Mouse (Mus musculus): ENCODE measurements around the gene Nfkbib.

Gene Nfkbib

DNA sequence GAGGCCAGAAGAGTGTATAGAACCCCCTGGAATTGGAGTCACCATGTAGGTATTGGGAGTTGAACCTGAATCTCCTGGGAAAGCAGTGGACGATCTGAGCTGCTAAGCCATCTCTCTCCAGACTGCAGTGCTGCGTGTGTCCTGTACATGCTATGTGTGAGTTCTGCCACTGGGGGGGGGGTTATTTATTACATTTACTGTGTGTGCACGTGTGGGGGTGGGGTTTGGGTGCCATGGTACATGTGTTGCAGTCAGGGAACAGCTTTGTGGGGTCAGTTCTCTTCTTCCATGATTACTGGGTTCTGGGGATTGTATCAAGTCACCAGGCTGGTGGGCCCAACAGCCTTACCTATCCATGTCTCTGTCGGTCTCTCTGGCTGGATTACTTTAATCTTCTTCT lies 39.6 kb upstream of the Nfkbib start:
- POLR2A ChIA-PET: interaction anchor here (0.5 to 19.5 kb wide), 15 partner anchors 7 to 487 kb away, joined by 3 to 391 read pairs (median 4); partner anchors contain the start of genes Ech1 (in 1 of the 4) and Lgals4 (in 1 of the 4)
- CTCF ChIA-PET: interaction anchor here in 2 of 4 experiments (0.6 to 1.3 kb wide), 5 partner anchors 10 to 516 kb away, joined by 3 to 6 read pairs (median 3); partner anchors contain the start of gene Selenov (in 1 of the 2)

DNA sequence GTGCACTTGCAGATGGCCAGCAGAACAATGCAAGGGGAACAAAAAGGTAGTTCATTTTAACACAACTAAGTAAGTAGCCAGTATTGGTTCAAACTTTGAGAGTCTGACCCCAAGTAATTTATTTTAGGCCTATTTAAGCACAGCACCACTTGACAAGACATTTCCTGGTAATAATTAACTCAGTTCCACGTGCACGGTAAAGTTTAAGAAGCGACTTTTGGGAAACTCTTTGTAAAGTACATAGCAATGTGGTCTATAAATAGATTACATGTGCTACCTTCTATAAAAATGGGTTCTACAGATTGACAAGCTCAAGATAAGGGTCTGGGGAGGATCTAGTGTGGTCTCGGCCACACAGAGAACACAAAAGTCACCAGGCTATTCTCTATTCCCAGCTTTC lies 36.4 kb upstream of the Nfkbib start:
- POLR2A ChIA-PET: interaction anchor here (0.6 to 10.2 kb wide), 18 partner anchors 8 to 449 kb away, joined by 3 to 391 read pairs (median 4); partner anchors contain the start of genes Hnrnpl (in 2 of the 4), Ech1 (in 1 of the 4), Eif3k (in 1 of the 4) and Map4k1 (in 1 of the 4)
- CTCF ChIA-PET: interaction anchor here in 2 of 4 experiments (0.5 to 1.6 kb wide), 4 partner anchors 8 to 197 kb away, joined by 5 to 11 read pairs (median 6); no protein-coding TSS in a partner anchor

DNA sequence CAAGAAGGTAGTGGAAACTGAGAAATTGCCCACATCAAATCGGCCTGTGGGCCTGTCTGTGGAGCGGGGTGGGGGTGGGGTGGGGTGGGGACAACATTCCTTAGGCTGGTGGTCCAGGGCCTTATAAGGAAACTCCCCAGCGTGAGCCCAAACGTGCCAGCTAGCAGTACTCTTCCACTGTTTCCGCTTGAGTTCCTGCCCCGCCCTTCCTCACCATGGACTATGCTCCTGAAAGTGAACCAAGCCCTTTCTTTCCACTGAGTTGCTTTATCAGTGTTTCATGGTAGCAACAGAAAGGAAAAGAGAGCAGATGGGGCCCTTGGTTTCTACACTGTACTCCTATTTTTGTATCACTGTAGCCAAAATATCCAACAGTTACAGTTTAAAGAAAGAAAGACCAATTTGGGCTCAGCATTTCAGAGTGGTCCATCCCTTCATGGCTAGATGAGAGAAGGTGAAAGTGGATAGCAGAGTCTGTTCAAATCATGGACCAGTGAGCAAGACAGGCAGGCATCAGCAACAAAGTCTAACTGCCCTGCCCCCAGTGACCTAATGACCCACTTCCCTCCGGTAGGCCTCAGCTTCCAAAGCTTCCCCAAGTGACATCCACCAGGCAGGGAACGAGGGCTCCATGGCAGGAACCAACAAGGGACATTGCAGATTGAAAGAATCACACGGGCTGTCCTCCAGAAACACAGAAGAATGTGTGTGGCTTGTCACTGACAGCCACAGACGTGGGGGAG lies 35.7 kb upstream of the Nfkbib start:
- CTCF ChIA-PET: interaction anchor here in 2 of 4 experiments (0.5 to 2.5 kb wide), 3 partner anchors 11 to 332 kb away, joined by 6 to 14 read pairs (median 11); no protein-coding TSS in a partner anchor
- POLR2A ChIA-PET: interaction anchor here (0.6 to 10.2 kb wide), 23 partner anchors 9 to 424 kb away, joined by 3 to 391 read pairs (median 4); partner anchors contain the start of genes Hnrnpl (in 2 of the 4), Ech1 (in 1 of the 4), Eif3k (in 1 of the 4) and Map4k1 (in 1 of the 4)

DNA sequence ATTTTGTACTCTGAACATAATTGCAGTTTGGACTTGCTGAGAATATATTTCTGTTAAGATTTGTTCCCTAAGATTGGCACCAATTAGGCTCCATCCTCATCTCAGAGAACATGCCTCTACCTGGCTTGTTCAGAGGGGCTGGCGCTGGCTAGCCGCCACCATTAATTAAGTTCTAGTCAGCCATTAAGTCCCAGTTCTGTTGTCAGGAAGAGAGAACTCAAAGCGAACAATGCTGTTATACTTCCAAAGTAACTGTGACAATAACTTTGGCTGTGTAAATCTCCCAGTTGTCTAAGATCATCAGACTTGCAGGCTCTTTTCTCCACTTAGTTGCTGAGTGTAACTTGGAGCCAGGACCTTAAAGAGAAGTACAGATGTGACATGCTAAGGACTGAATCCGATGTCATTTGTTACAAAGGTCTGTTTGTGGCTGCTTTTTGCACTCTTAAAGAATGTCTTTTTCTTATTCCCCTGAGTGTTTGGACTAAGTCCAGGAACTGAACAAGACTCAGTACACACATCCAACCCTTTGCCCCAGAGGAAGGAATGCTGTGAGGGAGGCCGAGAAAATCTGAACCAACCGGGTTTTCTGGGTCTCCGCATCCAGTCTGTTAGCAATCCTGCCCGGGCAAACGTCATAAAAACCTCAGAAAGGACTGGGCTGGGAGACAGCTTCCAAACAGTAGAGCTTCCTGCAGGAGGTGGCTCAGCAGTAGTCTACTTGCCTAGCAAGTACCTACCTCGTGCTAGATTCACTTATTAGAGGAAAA lies 34.8 kb upstream of the Nfkbib start:
- ChIA-PET POLR2A (interaction anchor here (0.6 to 10.2 kb wide), 15 partner anchors 8 to 163 kb away, joined by 3 to 391 read pairs (median 4); partner anchors contain the start of gene Hnrnpl (in 2 of the 4)), CTCF (interaction anchor here in 2 of 4 experiments (0.6 to 2.5 kb wide), 5 partner anchors 8 to 333 kb away, joined by 3 to 14 read pairs (median 6); partner anchors contain the start of genes Mrps12 (in 1 of the 2) and Sars2 (in 1 of the 2))

DNA sequence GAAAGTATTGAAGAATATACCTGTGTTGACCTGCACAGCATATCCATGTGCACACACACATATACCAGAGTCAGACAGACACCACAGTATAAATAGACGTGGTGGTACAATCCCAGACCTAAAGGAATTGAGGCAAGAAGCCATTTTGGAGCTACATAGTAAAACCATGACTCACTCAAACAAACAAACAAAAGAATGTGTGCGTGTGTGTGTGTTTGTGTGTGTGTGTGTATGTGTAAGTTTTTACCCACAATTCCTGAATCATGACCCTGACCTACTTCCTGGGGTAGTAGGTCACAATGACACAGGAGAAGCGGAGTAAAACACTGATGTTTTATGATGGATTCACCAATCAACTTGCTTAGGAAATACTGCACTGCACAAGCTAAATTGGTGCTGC lies 34.1 kb upstream of the Nfkbib start:
- CTCF ChIA-PET: interaction anchor here in 2 of 4 experiments (0.6 to 2.5 kb wide), 4 partner anchors 9 to 60 kb away, joined by 3 to 14 read pairs (median 7); partner anchors contain the start of genes Mrps12 (in 1 of the 2) and Sars2 (in 1 of the 2)
- POLR2A ChIA-PET: interaction anchor here in 3 of 4 experiments (0.6 to 10.2 kb wide), 8 partner anchors 8 to 107 kb away, joined by 3 to 391 read pairs (median 4); partner anchors contain the start of gene Hnrnpl (in 2 of the 3)

DNA sequence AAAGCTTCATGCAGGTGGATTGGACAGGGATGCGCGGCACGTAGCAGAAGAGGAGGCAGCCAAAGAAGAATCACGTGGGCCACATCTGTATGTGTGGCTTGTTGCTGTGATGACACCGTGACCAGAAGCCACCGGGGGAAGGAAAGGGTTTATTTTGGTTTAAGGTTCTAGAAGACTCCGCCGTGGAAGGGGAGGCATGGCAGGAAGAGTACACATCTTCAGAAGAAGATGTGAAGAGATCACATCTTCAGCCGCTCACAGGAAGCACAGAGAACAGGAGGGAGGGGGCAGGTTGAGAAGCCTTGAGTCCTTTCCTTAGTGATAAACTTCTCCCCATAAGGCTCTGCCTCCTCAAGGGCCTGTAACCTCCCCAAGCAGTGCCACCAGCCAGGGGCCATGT lies 32.7 kb upstream of the Nfkbib start:
- CTCF ChIA-PET: interaction anchor here in 2 of 4 experiments (0.6 to 1.5 kb wide), 4 partner anchors 8 to 203 kb away, joined by 3 to 4 read pairs (median 3); partner anchors contain the start of gene Hnrnpl (in 1 of the 2)
- POLR2A ChIA-PET: interaction anchor here in 3 of 4 experiments (0.7 to 10.2 kb wide), 6 partner anchors 12 to 336 kb away, joined by 3 to 391 read pairs (median 12); partner anchors contain the start of genes Hnrnpl (in 2 of the 3) and Ech1 (in 1 of the 3)

DNA sequence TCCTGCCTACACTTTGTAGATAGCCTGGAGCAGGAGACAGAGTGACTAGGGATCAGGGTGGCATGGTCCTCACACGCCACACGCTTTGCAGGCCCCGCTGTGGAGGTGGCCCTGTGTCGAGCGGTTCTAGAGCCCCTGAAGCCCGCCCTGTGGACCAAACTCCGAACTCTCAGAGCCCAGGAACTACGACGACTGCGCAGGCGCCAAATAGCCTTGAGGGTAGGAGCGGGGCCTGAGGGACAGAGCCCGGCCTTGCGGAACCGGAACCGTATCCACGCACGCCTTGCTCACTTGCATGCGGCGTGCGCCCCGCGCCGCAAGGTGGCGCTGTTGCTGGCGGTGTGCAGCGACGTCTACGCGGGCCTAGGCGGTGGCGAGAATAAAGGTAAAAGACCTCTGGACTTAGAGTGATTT lies 29.3 kb upstream of the Nfkbib start:
- ChIA-PET CTCF (interaction anchor here (0.6 to 2.2 kb wide), 26 partner anchors 8 to 506 kb away, joined by 3 to 25 read pairs (median 4); partner anchors contain the start of genes Capn12 (in 1 of the 4), Hnrnpl (in 1 of the 4), Lgals4 (in 1 of the 4) and Selenov (in 1 of the 4)), POLR2A (interaction anchor here (0.6 to 10.2 kb wide), 27 partner anchors 11 to 593 kb away, joined by 3 to 391 read pairs (median 4); partner anchors contain the start of genes Hnrnpl (in 4 of the 4), Ech1 (in 1 of the 4), Eif3k (in 1 of the 4) and Map4k1 (in 1 of the 4))

DNA sequence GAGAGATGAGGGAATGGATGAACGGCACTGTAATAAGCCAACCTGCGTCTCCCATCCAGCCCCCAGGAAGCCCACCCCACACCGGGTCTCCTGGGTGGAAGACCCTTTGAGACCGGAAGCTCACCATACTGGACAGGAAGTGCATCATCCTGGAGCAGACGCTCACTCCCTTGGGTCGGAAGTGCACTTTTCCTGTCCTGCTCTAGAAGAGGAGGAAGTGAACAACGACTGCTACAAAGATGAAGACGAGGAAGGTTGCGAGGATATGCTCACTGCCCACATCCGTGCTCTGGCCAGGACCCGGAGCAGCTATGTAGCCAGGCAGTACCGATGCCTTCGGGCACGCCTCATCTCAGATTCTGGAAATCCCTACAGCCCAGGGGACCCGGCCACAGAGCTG lies 28.5 kb upstream of the Nfkbib start:
- CTCF ChIA-PET: interaction anchor here (0.5 to 1.9 kb wide), 34 partner anchors 9 to 505 kb away, joined by 3 to 25 read pairs (median 4); partner anchors contain the start of genes Mrps12 (in 2 of the 4), Sars2 (in 2 of the 4), Capn12 (in 1 of the 4) and Hnrnpl (in 1 of the 4)
- POLR2A ChIA-PET: interaction anchor here (0.6 to 10.2 kb wide), 39 partner anchors 8 to 403 kb away, joined by 3 to 391 read pairs (median 4); partner anchors contain the start of genes Hnrnpl (in 3 of the 4), Ech1 (in 2 of the 4), Eif3k (in 2 of the 4) and Map4k1 (in 2 of the 4)

DNA sequence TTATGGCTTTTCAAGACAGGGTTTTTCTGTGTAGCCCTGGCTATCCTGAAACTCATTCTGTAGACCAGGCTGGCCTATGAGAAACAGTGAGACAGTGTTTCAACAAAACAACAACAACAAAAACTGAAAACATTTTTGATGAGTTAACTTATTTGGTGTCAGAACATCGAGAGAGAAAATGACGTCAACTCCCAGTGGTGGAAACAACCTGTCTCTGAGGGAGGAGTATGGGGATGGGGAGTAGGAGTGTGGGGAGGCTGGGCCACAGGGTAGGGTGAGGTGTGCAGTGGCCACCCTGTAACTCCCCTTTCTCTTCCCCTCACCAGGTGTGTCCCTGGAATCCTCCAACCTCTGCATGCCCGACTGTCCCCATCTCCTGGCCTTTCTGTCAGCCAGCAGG lies 27.2 kb upstream of the Nfkbib start:
- ChIA-PET CTCF (interaction anchor here in 3 of 4 experiments (0.6 to 1.8 kb wide), 13 partner anchors 14 to 368 kb away, joined by 3 to 8 read pairs (median 4); partner anchors contain the start of genes Hnrnpl (in 1 of the 3), Mrps12 (in 1 of the 3) and Sars2 (in 1 of the 3)), POLR2A (interaction anchor here (0.6 to 10.2 kb wide), 15 partner anchors 9 to 486 kb away, joined by 3 to 391 read pairs (median 4); partner anchors contain the start of gene Hnrnpl (in 3 of the 4))

DNA sequence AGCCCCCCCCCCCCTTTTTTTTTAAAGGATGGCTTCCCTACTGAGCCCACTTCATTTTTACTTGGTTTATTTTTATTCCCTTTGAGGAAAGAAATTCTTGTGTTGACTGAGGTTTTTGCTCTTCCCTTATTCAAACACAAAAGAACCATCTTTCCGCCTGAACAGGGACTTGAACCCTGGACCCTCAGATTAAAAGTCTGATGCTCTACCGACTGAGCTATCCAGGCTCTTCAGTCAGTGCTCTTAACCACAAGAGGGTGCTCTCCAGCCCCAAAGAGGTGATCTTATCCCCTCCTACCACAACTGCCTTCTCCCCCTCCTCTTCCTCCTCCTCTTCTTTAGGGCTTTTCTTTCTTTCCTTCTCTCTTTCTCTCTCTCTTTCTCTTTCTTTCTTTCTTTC lies 26.5 kb upstream of the Nfkbib start:
- CTCF ChIA-PET: interaction anchor here (0.5 to 3.2 kb wide), 20 partner anchors 9 to 449 kb away, joined by 3 to 22 read pairs (median 4); partner anchors contain the start of genes Hnrnpl (in 1 of the 4), Mrps12 (in 1 of the 4) and Sars2 (in 1 of the 4)
- POLR2A ChIA-PET: interaction anchor here in 3 of 4 experiments (0.6 to 4.6 kb wide), 11 partner anchors 13 to 881 kb away, joined by 3 to 57 read pairs (median 3); partner anchors contain the start of genes Ech1 (in 1 of the 3) and Hnrnpl (in 1 of the 3)

DNA sequence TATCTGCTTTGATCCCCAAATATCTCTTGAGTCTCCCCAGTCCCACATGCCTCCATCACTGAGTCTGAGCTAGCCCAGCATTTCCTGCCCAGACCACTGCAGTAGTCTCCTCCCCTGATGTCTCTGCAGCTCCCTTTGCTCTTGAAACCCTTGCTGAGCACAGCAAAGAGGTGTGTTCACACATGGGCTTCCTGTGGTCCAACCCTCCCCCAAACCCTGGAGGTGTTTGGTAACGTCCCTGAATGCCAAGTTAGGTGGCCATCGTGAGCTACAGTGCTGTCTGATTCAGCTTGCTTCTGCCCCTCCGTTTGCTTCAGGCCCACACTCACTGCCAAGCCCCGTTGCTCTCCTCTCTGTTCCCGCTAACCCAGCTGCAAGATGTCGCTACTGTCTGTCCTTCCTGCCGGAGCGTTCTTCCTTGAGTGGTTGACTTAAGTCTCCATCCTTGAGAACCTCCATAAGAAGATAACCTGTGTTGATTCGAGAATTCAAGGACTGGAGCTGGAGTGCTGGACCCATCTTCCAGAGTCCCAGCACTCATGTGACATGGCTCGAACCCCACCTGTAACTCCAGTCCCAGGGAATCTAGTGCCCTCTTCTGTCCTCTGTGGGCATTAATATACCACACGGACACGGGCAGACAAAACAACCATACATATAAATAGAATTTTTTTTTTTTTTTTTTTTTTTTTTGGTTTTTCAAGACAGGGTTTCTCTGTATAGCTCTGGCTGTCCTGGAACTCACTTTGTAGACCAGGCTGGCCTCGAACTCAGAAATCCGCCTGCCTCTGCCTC lies 25.3 kb upstream of the Nfkbib start:
- ChIA-PET POLR2A (interaction anchor here in 3 of 4 experiments (0.5 to 5.8 kb wide), 40 partner anchors 9 to 190 kb away, joined by 3 to 57 read pairs (median 4); partner anchors contain the start of genes Hnrnpl (in 2 of the 3), Eif3k (in 1 of the 3), Map4k1 (in 1 of the 3) and Mrps12 (in 1 of the 3)), CTCF (interaction anchor here (0.5 to 4.7 kb wide), 24 partner anchors 7 to 518 kb away, joined by 3 to 36 read pairs (median 4); partner anchors contain the start of genes Gmfg (in 1 of the 4), Mrps12 (in 1 of the 4), Sars2 (in 1 of the 4) and Sirt2 (in 1 of the 4))

DNA sequence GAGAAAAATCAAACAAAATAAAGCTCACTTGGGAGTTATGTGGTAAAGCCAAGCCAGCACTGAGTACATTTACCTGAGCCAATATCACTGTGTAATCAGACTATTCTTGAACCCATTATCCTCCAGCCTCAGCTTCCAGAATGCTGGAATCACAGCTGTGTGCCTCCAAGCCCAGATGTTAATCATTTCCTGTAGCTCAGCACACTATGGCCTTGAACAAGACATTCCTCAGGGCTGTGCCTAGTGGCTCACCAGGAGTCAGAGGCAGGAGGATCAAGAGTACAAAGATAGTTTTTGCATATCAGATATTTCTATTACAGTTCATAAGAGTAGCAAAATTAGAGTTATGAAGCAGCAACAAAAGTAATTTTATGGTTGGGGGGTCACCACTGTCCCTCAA lies 24.4 kb upstream of the Nfkbib start:
- CTCF ChIA-PET: interaction anchor here (0.6 to 4.7 kb wide), 20 partner anchors 9 to 492 kb away, joined by 3 to 36 read pairs (median 4); partner anchors contain the start of genes Gmfg (in 1 of the 4), Mrps12 (in 1 of the 4), Sars2 (in 1 of the 4) and Sirt2 (in 1 of the 4)

DNA sequence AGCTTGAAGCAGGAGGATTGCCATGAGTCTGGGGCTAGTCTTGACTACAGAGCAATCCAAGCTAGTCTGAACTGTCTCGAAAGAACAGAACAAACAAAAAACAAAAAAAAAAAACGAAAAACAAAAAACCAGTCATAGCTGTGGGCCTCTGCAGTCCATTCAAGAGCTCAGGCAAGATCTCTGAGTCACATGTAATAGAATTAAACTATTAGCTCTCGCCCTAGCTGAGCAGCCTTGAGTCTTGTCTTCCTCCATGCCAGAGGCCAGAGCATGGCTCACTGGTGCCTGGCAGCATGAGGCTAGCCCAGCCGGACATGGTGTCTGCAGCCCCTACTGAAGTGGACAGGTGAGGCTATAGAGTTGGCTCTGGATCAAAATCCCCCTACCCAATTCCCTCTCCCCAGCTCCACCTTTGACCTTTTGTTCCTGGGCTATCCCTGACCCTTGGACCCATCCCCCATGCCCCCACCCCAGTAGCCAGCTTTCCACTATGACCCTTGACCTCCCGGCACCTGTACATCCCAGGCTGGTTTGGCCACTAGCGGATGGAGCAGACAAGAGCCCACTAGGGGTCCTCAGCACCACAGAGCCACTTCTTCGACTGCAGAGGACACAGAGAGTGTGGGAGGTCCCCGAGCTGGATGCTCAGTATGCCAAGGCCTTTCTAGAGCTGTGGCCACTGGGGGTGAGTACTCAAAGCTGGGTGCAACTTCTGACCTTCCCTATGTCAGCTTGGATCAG lies 22.9 kb upstream of the Nfkbib start:
- POLR2A ChIA-PET: interaction anchor here (0.6 to 5.8 kb wide), 26 partner anchors 8 to 348 kb away, joined by 3 to 57 read pairs (median 4); partner anchors contain the start of genes Sirt2 (in 3 of the 4) and Hnrnpl (in 1 of the 4)

More for the DNA sequence above, 24.4 kb upstream of the Nfkbib start:
- POLR2A ChIA-PET: interaction anchor here in 3 of 4 experiments (0.6 to 5.8 kb wide), 28 partner anchors 8 to 261 kb away, joined by 3 to 57 read pairs (median 4); partner anchors contain the start of genes Eif3k (in 1 of the 3), Hnrnpl (in 1 of the 3), Map4k1 (in 1 of the 3) and Mrps12 (in 1 of the 3)

DNA sequence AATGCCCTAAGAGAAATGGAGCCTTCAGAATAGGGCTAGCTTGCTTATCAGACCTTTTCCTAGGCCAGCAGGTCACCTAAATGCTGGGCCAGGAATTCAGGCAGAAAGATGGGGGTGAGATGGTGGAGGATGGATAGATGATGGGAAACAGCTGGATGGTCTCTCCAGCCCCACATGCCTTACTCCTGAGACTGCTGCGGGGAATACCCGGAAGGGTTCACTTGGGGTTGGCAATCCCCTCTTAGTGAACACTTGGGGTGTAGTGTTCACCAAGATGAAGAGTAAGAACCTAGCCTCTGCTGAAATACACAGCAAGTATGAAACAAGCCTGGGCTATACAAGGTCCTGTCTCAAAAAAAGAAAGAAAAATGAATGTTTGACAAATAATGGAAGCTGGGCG lies 21.9 kb upstream of the Nfkbib start:
- ChIA-PET CTCF (interaction anchor here (0.5 to 4.7 kb wide), 11 partner anchors 9 to 255 kb away, joined by 3 to 36 read pairs (median 5); partner anchors contain the start of gene Sirt2 (in 1 of the 4)), POLR2A (interaction anchor here in 2 of 4 experiments (0.5 to 5.8 kb wide), 18 partner anchors 9 to 193 kb away, joined by 3 to 47 read pairs (median 4); partner anchors contain the start of genes Mrps12 (in 2 of the 2), Sars2 (in 2 of the 2), Sirt2 (in 2 of the 2) and Eif3k (in 1 of the 2))

More for the DNA sequence above, 22.9 kb upstream of the Nfkbib start:
- CTCF ChIA-PET: interaction anchor here (0.5 to 4.7 kb wide), 26 partner anchors 9 to 737 kb away, joined by 3 to 36 read pairs (median 4); partner anchors contain the start of genes Mrps12 (in 1 of the 4), Sars2 (in 1 of the 4) and Sirt2 (in 1 of the 4)

All from embryonic stem cell, embryonic (primary cell).